Mouse (Mus musculus) 3T3-L1 (cell line): ENCODE data around the gene Mprip.
"Not testable (repeated sequence)": the region's sequence is repeated elsewhere in the genome, so short reads cannot be mapped to it uniquely, and the experiment has no call there.

ENCODE experiments used
- DNase-seq: peaks from one replicate; pipeline ENCODE4 v3.0.0-alpha.2; 2015; ENCODE audit warnings: low read depth, low spot score

Gene Mprip

GRCm38 (mm10) chr11:59653547-59653946 lies 7.6 kb upstream of the Mprip start:
- no peak for DNase-seq

GRCm38 (mm10) chr11:59655337-59655736 lies 5.8 kb upstream of the Mprip start:
- DNase-seq = peak; percentile 96

GRCm38 (mm10) chr11:59656016-59656415 lies 5.1 kb upstream of the Mprip start:
- no peak for DNase-seq

GRCm38 (mm10) chr11:59661601-59662248 lies 620 bp downstream of the Mprip start:
- peak; percentile 23 for DNase-seq

- peak; percentile 95 for DNase-seq
Observed at GRCm38 (mm10) chr11:59662249-59662788, 1.2 kb downstream of the Mprip start.

- DNase-seq = peak; percentile 58
Observed at GRCm38 (mm10) chr11:59662877-59663775, 2.0 kb downstream of the Mprip start.

GRCm38 (mm10) chr11:59663776-59664320 lies 2.7 kb downstream of the Mprip start:
- peak; percentile 25 for DNase-seq

GRCm38 (mm10) chr11:59664818-59665217 lies 3.7 kb downstream of the Mprip start:
- peak; percentile 53 for DNase-seq

- peak; percentile 96 for DNase-seq
Observed at GRCm38 (mm10) chr11:59671049-59671693, 10.1 kb downstream of the Mprip start.

- DNase-seq = no peak
Observed at GRCm38 (mm10) chr11:59674013-59674412, 12.9 kb downstream of the Mprip start.

GRCm38 (mm10) chr11:59674746-59675145 lies 13.6 kb downstream of the Mprip start:
- DNase-seq = not testable (repeated sequence)

- no peak for DNase-seq
Observed at GRCm38 (mm10) chr11:59677767-59678166, 16.7 kb downstream of the Mprip start.

GRCm38 (mm10) chr11:59678693-59679092 lies 17.6 kb downstream of the Mprip start:
- DNase-seq = no peak

- no peak for DNase-seq
Observed at GRCm38 (mm10) chr11:59680111-59680510, 19.0 kb downstream of the Mprip start.

GRCm38 (mm10) chr11:59684956-59685355 lies 23.9 kb downstream of the Mprip start:
- no peak for DNase-seq

- DNase-seq = peak; percentile 85
Observed at GRCm38 (mm10) chr11:59694533-59694932, 33.4 kb downstream of the Mprip start.

- no peak for DNase-seq
Observed at GRCm38 (mm10) chr11:59695550-59695949, 34.4 kb downstream of the Mprip start.

GRCm38 (mm10) chr11:59697572-59697971 lies 36.5 kb downstream of the Mprip start:
- no peak for DNase-seq

- DNase-seq = no peak
Observed at GRCm38 (mm10) chr11:59700787-59701186, 39.7 kb downstream of the Mprip start.

- DNase-seq = peak; percentile 25
Observed at GRCm38 (mm10) chr11:59705113-59705512, 44.0 kb downstream of the Mprip start.

- DNase-seq = peak; percentile 28
Observed at GRCm38 (mm10) chr11:59707481-59707880, 46.4 kb downstream of the Mprip start.
